Mouse (Mus musculus) liver, postnatal 0 days (tissue): ENCODE results near the gene Htra1. TPM values are rescaled to one million over a fixed set of nuclear protein-coding genes. Genes with fewer than 3 reads are reported as not detected.

Source experiments
- ATAC-seq: fragments of 200-750 bp; cut with Nextera tagmentation; 2 replicates; pipeline ENCODE4 v1.8.0; 2017; ENCODE audit warnings: mild to moderate bottlenecking, moderate library complexity
- DNase-seq: peaks from one replicate; pipeline ENCODE4 v3.0.0-alpha.2; 2016
- H3K27ac ChIP-seq: fragments of 300-500 bp; sonication (generic); 2 replicates; pipeline ENCODE4 v1.5.1; 2014; ENCODE audit warnings: antibody characterized with exemption, moderate library complexity, mild to moderate bottlenecking, low read depth
- H3K27me3 ChIP-seq: fragments of 300-500 bp; sonication (generic); 2 replicates; pipeline ENCODE4 v1.6.1; 2014; ENCODE audit warnings: low read length, control low read depth, mixed read lengths; ENCODE audit not compliant: insufficient read depth
- H3K36me3 ChIP-seq: fragments of 300-500 bp; sonication (generic); replicated peaks from 2 replicates; pipeline ENCODE4 v1.6.1; 2014; ENCODE audit warnings: mild to moderate bottlenecking, control low read depth, low read length, moderate library complexity, mixed read lengths; ENCODE audit not compliant: insufficient read depth
- H3K4me1 ChIP-seq: fragments of 300-500 bp; sonication (generic); 2 replicates; pipeline ENCODE4 v1.6.1; 2014; ENCODE audit warnings: antibody characterized with exemption, mild to moderate bottlenecking, control low read depth; ENCODE audit not compliant: insufficient read depth
- H3K4me2 ChIP-seq: fragments of 300-500 bp; sonication (generic); 2 replicates; pipeline ENCODE4 v1.6.1; 2014; ENCODE audit warnings: low read depth, mild to moderate bottlenecking, low read length, moderate library complexity, mixed read lengths
- H3K4me3 ChIP-seq: fragments of 300-500 bp; sonication (generic); 2 replicates; pipeline ENCODE4 v1.5.1; 2014; ENCODE audit warnings: low read depth, low read length
- H3K9ac ChIP-seq: fragments of 300-500 bp; sonication (generic); replicated peaks from 2 replicates; pipeline ENCODE4 v1.6.1; 2014; ENCODE audit warnings: mild to moderate bottlenecking, moderate library complexity
- H3K9me3 ChIP-seq: fragments of 300-500 bp; sonication (generic); 2 replicates; pipeline ENCODE4 v1.6.1; 2016; ENCODE audit warnings: mild to moderate bottlenecking, control low read depth, low read length, mixed read lengths
- CTCF ChIP-seq: sonication (generic); IDR thresholded peaks from 2 replicates; pipeline ENCODE4 v1.5.1; 2016; ENCODE audit warnings: antibody characterized with exemption, low read depth
- EP300 ChIP-seq: IDR thresholded peaks from 2 replicates; pipeline ENCODE4 v1.6.1; 2016; ENCODE audit warnings: antibody characterized with exemption, low read depth, mild to moderate bottlenecking
- WGBS: fragments of 180-500 bp; shearing (Covaris S2); extraction: QIAGEN DNeasy Blood & Tissue Kit; methylation state at CpG from one replicate; pipeline ENCODE4 v1.1.7; 2014; ENCODE audit not compliant: insufficient replicate concordance; 5-methylcytosine and 5-hydroxymethylcytosine counted together
- polyA plus RNA-seq: library from polyadenylated mRNA; unstranded; fragments of >200 nt; fragmentation: Nextera tagmentation; extraction: Ambion mirVana; gene quantifications from 2 replicates; pipeline ENCODE4 v1.2.1, GENCODE M21; 2015

Htra1 gene
- polyA plus RNA-seq, 1 experiment from 2014 or later = 0.61 TPM

- no peaks in the 10 kb centered on the region for H3K27me3 ChIP-seq
- no peaks in the 10 kb centered on the region for H3K9me3 ChIP-seq
- no peak overlapping the region for H3K9ac ChIP-seq
- H3K36me3 ChIP-seq = no peaks in the 10 kb centered on the region
- no peak overlapping the region for H3K4me3 ChIP-seq
- no peaks in the 10 kb centered on the region for H3K4me1 ChIP-seq
- ATAC-seq (no peak), DNase-seq (no peak)
- no peak overlapping the region for H3K4me2 ChIP-seq
- WGBS = 82% methylated on average over 10 of the region's 10 CpGs
- TF ChIP-seq EP300 (no peak), CTCF (no peak)
- no peak overlapping the region for H3K27ac ChIP-seq
Measured at GRCm38 (mm10) chr7:130954177-130954601, 18.3 kb downstream of the Htra1 start.

- no peak overlapping the region for H3K27ac ChIP-seq
- no peak overlapping the region for H3K4me2 ChIP-seq
- H3K27me3 ChIP-seq = no peaks in the 10 kb centered on the region
- no peaks in the 10 kb centered on the region for H3K9me3 ChIP-seq
- H3K9ac ChIP-seq = no peak overlapping the region
- H3K36me3 ChIP-seq = no peaks in the 10 kb centered on the region
- DNase-seq (no peak), ATAC-seq (no peak)
- no peaks in the 10 kb centered on the region for H3K4me1 ChIP-seq
- 79% methylated on average over 7 of the region's 7 CpGs for WGBS
- H3K4me3 ChIP-seq = no peak overlapping the region
- TF ChIP-seq EP300 = no peak
- no peak for TF ChIP-seq CTCF
Measured at GRCm38 (mm10) chr7:130958551-130958950, 22.6 kb downstream of the Htra1 start.

GRCm38 (mm10) chr7:130959868-130960267, 24.0 kb downstream of the Htra1 start:
- TF ChIP-seq EP300 (no peak), CTCF (no peak)
- DNase-seq (no peak), ATAC-seq (no peak)
- 29% methylated on average over 7 of the region's 7 CpGs for WGBS
- Histone ChIP-seq H3K4me2 (no peak overlapping the region), H3K27me3 (no peaks in the 10 kb centered on the region), H3K36me3 (no peaks in the 10 kb centered on the region), H3K9me3 (no peaks in the 10 kb centered on the region), H3K9ac (no peak overlapping the region), H3K4me1 (no peaks in the 10 kb centered on the region), H3K27ac (no peak overlapping the region), H3K4me3 (no peak overlapping the region)

- Histone ChIP-seq H3K4me2 (no peak overlapping the region), H3K9ac (no peak overlapping the region), H3K27me3 (no peaks in the 10 kb centered on the region), H3K36me3 (no peaks in the 10 kb centered on the region), H3K27ac (no peak overlapping the region), H3K4me1 (no peaks in the 10 kb centered on the region), H3K4me3 (no peak overlapping the region), H3K9me3 (no peaks in the 10 kb centered on the region)
- 83% methylated on average over 6 of the region's 6 CpGs for WGBS
- DNase-seq (no peak), ATAC-seq (no peak)
- TF ChIP-seq CTCF = no peak
- no peak for TF ChIP-seq EP300
Measured at GRCm38 (mm10) chr7:130961429-130961828, 25.5 kb downstream of the Htra1 start.

- WGBS = 35% methylated on average over 5 of the region's 5 CpGs
Measured at GRCm38 (mm10) chr7:130964686-130965085, 28.8 kb downstream of the Htra1 start.

GRCm38 (mm10) chr7:130965396-130965795, 29.5 kb downstream of the Htra1 start:
- DNase-seq (no peak), ATAC-seq (no peak)
- TF ChIP-seq EP300 (no peak), CTCF (no peak)
- no peaks in the 10 kb centered on the region for H3K36me3 ChIP-seq
- no peaks in the 10 kb centered on the region for H3K9me3 ChIP-seq
- no peak overlapping the region for H3K27ac ChIP-seq
- no peak overlapping the region for H3K9ac ChIP-seq
- 79% methylated on average over 4 of the region's 4 CpGs for WGBS
- H3K27me3 ChIP-seq = no peaks in the 10 kb centered on the region
- H3K4me2 ChIP-seq = no peak overlapping the region
- H3K4me3 ChIP-seq = no peak overlapping the region
- no peaks in the 10 kb centered on the region for H3K4me1 ChIP-seq

More at GRCm38 (mm10) chr7:130964686-130965085, 28.8 kb downstream of the Htra1 start:
- H3K36me3 ChIP-seq = no peaks in the 10 kb centered on the region
- no peak overlapping the region for H3K27ac ChIP-seq
- no peak overlapping the region for H3K4me2 ChIP-seq
- no peaks in the 10 kb centered on the region for H3K4me1 ChIP-seq
- H3K4me3 ChIP-seq = no peak overlapping the region
- ATAC-seq (no peak), DNase-seq (peak; percentile 37)
- no peaks in the 10 kb centered on the region for H3K9me3 ChIP-seq
- H3K27me3 ChIP-seq = no peaks in the 10 kb centered on the region
- H3K9ac ChIP-seq = no peak overlapping the region
- TF ChIP-seq EP300 = no peak
- TF ChIP-seq CTCF = no peak

GRCm38 (mm10) chr7:130965909-130966365, 30.0 kb downstream of the Htra1 start:
- no peaks in the 10 kb centered on the region for H3K27me3 ChIP-seq
- no peak overlapping the region for H3K4me2 ChIP-seq
- no peak overlapping the region for H3K9ac ChIP-seq
- WGBS = 67% methylated on average over 4 of the region's 4 CpGs
- H3K27ac ChIP-seq = no peak overlapping the region
- H3K9me3 ChIP-seq = no peaks in the 10 kb centered on the region
- H3K4me3 ChIP-seq = no peak overlapping the region
- ATAC-seq (no peak), DNase-seq (no peak)
- H3K36me3 ChIP-seq = no peaks in the 10 kb centered on the region
- no peaks in the 10 kb centered on the region for H3K4me1 ChIP-seq
- TF ChIP-seq EP300 (no peak), CTCF (no peak)
